Mouse (Mus musculus): Measurements from ENCODE around the gene E130308A19Rik.

DNA sequence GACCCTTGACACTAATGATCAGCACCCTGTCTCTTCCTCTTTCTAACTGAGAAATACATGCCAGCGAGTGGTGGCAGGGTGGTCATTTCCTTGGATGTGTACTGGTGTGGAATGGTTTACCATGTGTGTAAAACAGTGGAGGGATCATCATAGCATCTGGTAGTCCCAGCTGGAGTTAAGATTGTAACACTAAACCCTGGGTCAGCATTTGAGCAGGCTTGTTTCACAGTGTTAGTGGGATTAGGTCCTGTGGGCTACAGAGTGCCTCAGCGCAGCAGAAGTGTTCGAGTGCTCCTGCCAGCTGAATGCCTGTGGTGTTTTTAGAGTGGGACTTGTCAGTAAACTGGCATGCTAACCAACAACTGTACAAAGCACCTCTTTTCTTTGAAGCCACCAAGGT, 42.0 kb downstream of the E130308A19Rik start:
- TF ChIP-seq CTCF (IDR thresholded peaks at IDR 0.05; ENCODE audit: low read depth) = no peak
- TF ChIP-seq EP300 (IDR thresholded peaks at IDR 0.05; ENCODE audit: low read depth) = no peak

Measured in heart, postnatal 0 days (tissue).